Mouse (Mus musculus) embryo, embryonic 11 days (tissue): ENCODE data around the gene Erg.

Experiments
- DNase-seq: peaks from one replicate; pipeline ENCODE4 v3.0.0-alpha.2; 2015

Gene Erg

DNA sequence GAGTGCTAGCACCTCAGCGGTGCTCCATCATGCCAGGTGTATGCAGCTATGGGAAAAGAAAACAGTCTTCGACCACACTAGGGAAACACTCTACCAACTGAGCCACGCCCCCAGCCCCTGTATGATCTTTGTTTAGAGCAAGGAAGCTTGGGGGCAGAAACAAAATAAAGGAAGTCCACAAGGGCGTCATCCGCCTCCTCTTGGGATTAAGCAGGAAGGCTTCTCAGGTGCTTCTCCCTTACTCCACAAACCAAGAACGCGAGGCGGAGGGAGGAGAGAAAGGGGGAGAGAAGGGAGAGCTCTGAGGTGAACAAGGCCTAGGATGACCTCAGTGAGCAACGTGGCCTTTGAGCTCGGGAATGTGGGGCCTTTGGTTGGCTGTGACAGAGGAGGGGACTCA, 241.4 kb downstream of the Erg start:
- DNase-seq: no peak

DNA sequence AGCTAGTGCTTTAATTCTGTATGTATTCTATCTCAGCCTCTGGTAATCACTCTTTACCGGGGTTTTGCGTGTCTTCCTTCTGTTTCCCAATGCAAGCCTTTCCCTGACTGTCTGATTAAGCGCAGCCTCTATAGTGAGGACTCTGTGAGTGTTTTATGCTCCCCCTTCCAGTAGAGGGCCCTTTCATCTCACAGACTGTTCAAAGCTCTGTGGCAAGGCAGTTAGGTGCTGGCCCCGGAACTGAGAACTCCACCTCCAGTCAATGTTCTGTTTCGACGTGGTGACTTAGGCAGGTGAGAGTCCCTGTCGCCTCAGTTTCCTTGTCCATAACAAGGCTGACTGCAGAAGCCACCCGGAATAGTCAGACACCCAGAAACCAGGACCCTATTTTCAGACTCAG, 244.4 kb downstream of the Erg start:
- DNase-seq: no peak

DNA sequence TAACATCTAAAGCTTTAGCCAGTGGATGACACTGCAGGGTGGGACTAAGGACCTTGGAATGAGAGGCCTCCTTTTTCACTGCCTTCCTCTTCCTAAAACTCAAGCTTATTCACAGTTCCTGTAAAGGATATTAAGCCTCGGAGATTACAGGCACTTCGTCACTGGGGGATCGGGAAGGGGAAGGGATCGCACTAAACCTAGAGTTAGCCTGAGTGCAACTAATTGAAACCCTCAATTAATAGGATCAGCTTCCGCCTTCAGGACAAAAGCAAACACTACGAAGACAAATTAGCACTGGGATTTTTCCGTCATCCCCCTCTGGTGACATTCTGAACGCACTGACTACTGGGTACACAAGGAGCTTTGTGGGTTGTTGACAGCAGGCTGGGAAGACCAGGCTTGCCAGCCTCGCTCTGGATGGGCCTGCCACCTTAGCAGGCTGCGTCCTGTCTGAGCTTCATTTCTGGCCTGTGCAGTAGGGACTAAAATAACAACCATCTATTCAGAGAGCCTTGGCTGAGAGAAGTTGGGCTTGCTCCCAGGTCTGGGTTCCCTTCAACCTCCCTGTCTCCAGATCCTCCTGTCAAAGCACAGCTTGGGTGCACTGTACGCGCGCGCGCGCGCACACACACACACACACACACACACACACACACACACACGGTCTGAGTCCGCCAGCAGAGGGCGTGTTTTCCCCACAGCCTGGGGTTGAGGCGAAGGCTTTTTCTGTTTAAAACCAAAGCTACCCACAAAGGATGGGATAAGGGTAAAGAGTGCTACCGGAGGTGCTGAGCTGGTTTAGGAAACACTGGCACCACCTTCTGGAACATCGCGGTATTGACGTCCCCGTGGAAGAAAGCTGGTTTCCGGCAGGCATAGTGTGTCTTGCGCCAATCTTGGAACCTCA, 245.3 kb downstream of the Erg start:
- peak; percentile 84 for DNase-seq

DNA sequence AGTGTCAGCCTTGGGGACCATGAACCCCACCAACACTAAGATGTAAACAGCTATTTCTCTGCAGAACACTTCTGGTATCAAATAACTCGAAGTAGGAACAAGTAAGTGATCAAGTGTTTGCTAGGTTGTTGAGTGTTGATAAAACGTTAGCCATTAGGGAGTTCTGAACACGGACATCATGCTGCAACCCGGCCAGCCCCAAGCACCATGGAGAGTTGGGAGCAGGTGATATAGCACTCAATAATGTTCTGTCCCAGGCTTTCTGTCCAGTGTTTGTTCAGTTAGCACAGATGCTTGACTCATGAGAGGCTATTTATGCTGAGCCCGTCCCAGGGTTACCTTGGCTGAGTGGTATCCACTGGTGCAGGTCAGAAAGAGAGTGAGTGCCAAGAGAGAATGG, 254.2 kb downstream of the Erg start:
- no peak for DNase-seq

DNA sequence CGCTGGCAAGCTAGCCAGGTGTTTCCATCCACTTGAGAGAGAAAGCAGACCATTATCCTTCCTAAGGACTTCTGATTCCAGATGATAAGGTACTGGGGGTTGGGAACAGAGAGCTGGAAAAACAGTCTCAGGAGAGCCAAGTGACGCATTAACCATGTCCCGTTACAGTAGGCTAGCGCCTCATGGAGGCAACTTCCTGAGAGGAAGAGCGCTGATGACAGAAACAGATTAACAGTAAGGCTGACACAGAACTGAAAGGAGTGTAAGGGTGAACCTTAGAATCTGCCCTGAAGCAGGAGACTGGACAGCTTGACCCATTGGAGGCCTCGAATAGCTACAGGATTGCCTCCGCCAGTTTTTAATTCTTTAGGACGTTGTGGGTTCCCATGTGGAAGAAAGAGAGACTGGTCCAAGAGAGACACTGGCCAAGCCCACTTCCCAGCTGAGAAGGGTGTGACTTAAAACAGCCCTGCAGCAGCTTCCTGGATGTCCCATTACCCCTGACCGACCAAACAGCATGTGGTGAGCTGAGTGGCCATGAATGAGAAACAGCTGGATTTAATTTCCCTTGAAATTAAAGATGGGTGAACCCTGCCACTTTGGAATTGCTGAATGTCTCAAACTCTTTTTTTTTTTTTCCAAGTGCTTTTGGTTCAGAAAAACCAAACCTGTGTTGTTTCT, 264.3 kb downstream of the Erg start:
- peak; percentile 65 for DNase-seq
